Mouse (Mus musculus) forebrain, embryonic 11.5 days (tissue): ENCODE data around the gene Lin28a. TPM values are rescaled to one million over a fixed set of nuclear protein-coding genes. Genes with fewer than 3 reads are reported as not detected.

Source experiments
- ATAC-seq: fragments of 200-750 bp; cut with Nextera tagmentation; replicated peaks from 2 replicates; pipeline ENCODE4 v1.8.0; 2017; ENCODE audit warnings: moderate TSS enrichment; ENCODE audit not compliant: low FRiP score
- DNase-seq: peaks from one replicate; pipeline ENCODE4 v3.0.0-alpha.2; 2017; ENCODE audit warnings: low spot score
- H3K27ac ChIP-seq: fragments of 300-500 bp; sonication (generic); 2 replicates; pipeline ENCODE4 v1.5.1; 2014; ENCODE audit warnings: low read depth, low read length
- H3K27me3 ChIP-seq: fragments of 300-500 bp; sonication (generic); 2 replicates; pipeline ENCODE4 v1.6.1; 2014; ENCODE audit warnings: mild to moderate bottlenecking, low read length, mixed read lengths; ENCODE audit not compliant: control insufficient read depth, insufficient read depth
- H3K36me3 ChIP-seq: fragments of 300-500 bp; sonication (generic); 2 replicates; pipeline ENCODE4 v1.6.1; 2014; ENCODE audit warnings: mild to moderate bottlenecking, low read length, moderate library complexity, mixed read lengths; ENCODE audit not compliant: control insufficient read depth, insufficient read depth
- H3K4me1 ChIP-seq: fragments of 300-500 bp; sonication (generic); replicated peaks from 2 replicates; pipeline ENCODE4 v1.6.1; 2014; ENCODE audit warnings: low read length, mixed read lengths; ENCODE audit not compliant: control insufficient read depth, insufficient read depth
- H3K4me2 ChIP-seq: fragments of 300-500 bp; sonication (generic); 2 replicates; pipeline ENCODE4 v1.6.1; 2014; ENCODE audit warnings: low read depth, mild to moderate bottlenecking, low read length, moderate library complexity, mixed read lengths; ENCODE audit not compliant: severe bottlenecking
- H3K4me3 ChIP-seq: fragments of 300-500 bp; sonication (generic); 2 replicates; pipeline ENCODE4 v1.5.1; 2014; ENCODE audit warnings: low read depth, low read length
- H3K9ac ChIP-seq: fragments of 300-500 bp; sonication (generic); 2 replicates; pipeline ENCODE4 v1.6.1; 2014; ENCODE audit warnings: low read length
- H3K9me3 ChIP-seq: fragments of 300-500 bp; sonication (generic); 2 replicates; pipeline ENCODE4 v1.6.1; 2016; ENCODE audit warnings: low read length, mixed read lengths; ENCODE audit not compliant: control insufficient read depth
- WGBS: fragments of 180-500 bp; shearing (Covaris S2); extraction: QIAGEN DNeasy Blood & Tissue Kit; methylation state at CpG from one replicate; pipeline ENCODE4 v1.1.7; 2014; 5-methylcytosine and 5-hydroxymethylcytosine counted together
- polyA plus RNA-seq: library from polyadenylated mRNA; unstranded; fragments of >200 nt; fragmentation: Nextera tagmentation; extraction: Ambion mirVana; gene quantifications from 2 replicates; pipeline ENCODE4 v1.2.1, GENCODE M21; 2014

Gene Lin28a
- polyA plus RNA-seq, 1 experiment from 2014 or later = 2.3 TPM

GRCm38 (mm10) chr4:134035953-134036352, 17.3 kb upstream of the Lin28a start:
- Histone ChIP-seq H3K27ac (no peak overlapping the region), H3K36me3 (no peaks in the 10 kb centered on the region), H3K4me3 (no peak overlapping the region), H3K4me2 (0 out of 2 replicates have a peak overlapping the region, but pooled peaks have one; percentile 26), H3K27me3 (no peaks in the 10 kb centered on the region), H3K9me3 (no peaks in the 10 kb centered on the region), H3K4me1 (no peaks in the 10 kb centered on the region), H3K9ac (no peak overlapping the region)
- ATAC-seq = 0 out of 2 replicates have a peak, but pooled peaks have one; percentile 15
- peak; percentile 94 for DNase-seq
- WGBS = 4% methylated on average over 16 of the region's 16 CpGs

GRCm38 (mm10) chr4:134025802-134026201, 7.2 kb upstream of the Lin28a start:
- no peaks in the 10 kb centered on the region for H3K9me3 ChIP-seq
- H3K4me3 ChIP-seq = no peak overlapping the region
- no peaks in the 10 kb centered on the region for H3K27me3 ChIP-seq
- no peak for DNase-seq
- H3K27ac ChIP-seq = no peak overlapping the region
- no peaks in the 10 kb centered on the region for H3K4me1 ChIP-seq
- ATAC-seq = no peak
- 24% methylated on average over 9 of the region's 9 CpGs for WGBS
- no peaks in the 10 kb centered on the region for H3K36me3 ChIP-seq
- no peak overlapping the region for H3K9ac ChIP-seq
- H3K4me2 ChIP-seq = no peak overlapping the region

GRCm38 (mm10) chr4:134020621-134021020, 2.0 kb upstream of the Lin28a start:
- no peaks in the 10 kb centered on the region for H3K9me3 ChIP-seq
- ATAC-seq = no peak
- H3K36me3 ChIP-seq = no peaks in the 10 kb centered on the region
- DNase-seq = peak; percentile 88
- H3K27me3 ChIP-seq = no peaks in the 10 kb centered on the region
- WGBS = 4% methylated on average over 11 of the region's 11 CpGs
- H3K4me2 ChIP-seq = peak overlapping the region; percentile 68; the same call in 1 of the 2 replicates
- no peak overlapping the region for H3K4me3 ChIP-seq
- H3K4me1 ChIP-seq = peaks cover 32% of the 10 kb centered on the region
- H3K9ac ChIP-seq = no peak overlapping the region
- no peak overlapping the region for H3K27ac ChIP-seq

GRCm38 (mm10) chr4:134019641-134020351, 1.2 kb upstream of the Lin28a start:
- WGBS = 2% methylated on average over 16 of the region's 16 CpGs
- H3K27ac ChIP-seq = peak overlapping the region; percentile 87
- peak; percentile 55; the same call in 1 of the 2 replicates for ATAC-seq
- no peaks in the 10 kb centered on the region for H3K36me3 ChIP-seq
- peaks cover 35% of the 10 kb centered on the region for H3K4me1 ChIP-seq
- H3K27me3 ChIP-seq = no peaks in the 10 kb centered on the region
- H3K9ac ChIP-seq = peak overlapping the region; percentile 52
- peak; percentile 74 for DNase-seq
- no peaks in the 10 kb centered on the region for H3K9me3 ChIP-seq
- H3K4me3 ChIP-seq = peak overlapping the region; percentile 48
- peak overlapping the region; percentile 68 for H3K4me2 ChIP-seq

- Histone ChIP-seq H3K27me3 (no peaks in the 10 kb centered on the region), H3K27ac (peak overlapping the region; percentile 87), H3K36me3 (no peaks in the 10 kb centered on the region), H3K9me3 (no peaks in the 10 kb centered on the region), H3K4me2 (peak overlapping the region; percentile 68), H3K9ac (peak overlapping the region; percentile 52), H3K4me3 (peak overlapping the region; percentile 48), H3K4me1 (peaks cover 35% of the 10 kb centered on the region)
- peak; percentile 40 for ATAC-seq
- DNase-seq = peak; percentile 81
- 0% methylated on average over 7 of the region's 10 CpGs for WGBS
Measured at GRCm38 (mm10) chr4:134019210-134019609, 569 bp upstream of the Lin28a start.

GRCm38 (mm10) chr4:134018038-134018778, 433 bp downstream of the Lin28a start:
- no peaks in the 10 kb centered on the region for H3K27me3 ChIP-seq
- WGBS = under 1% methylated on average over 46 of the region's 46 CpGs
- H3K4me2 ChIP-seq = peak overlapping the region; percentile 68
- no peaks in the 10 kb centered on the region for H3K36me3 ChIP-seq
- H3K4me3 ChIP-seq = peak overlapping the region; percentile 48
- DNase-seq (peak; percentile 73), ATAC-seq (no peak; the same call in 1 of the 2 replicates)
- H3K9ac ChIP-seq = peak overlapping the region; percentile 63
- peaks cover 36% of the 10 kb centered on the region for H3K4me1 ChIP-seq
- peak overlapping the region; percentile 86 for H3K27ac ChIP-seq
- H3K9me3 ChIP-seq = no peaks in the 10 kb centered on the region

- DNase-seq (peak; percentile 74), ATAC-seq (no peak)
- no peaks in the 10 kb centered on the region for H3K9me3 ChIP-seq
- H3K27me3 ChIP-seq = no peaks in the 10 kb centered on the region
- H3K4me2 ChIP-seq = peak overlapping the region; percentile 68
- peak overlapping the region; percentile 48 for H3K4me3 ChIP-seq
- WGBS = under 1% methylated on average over 21 of the region's 21 CpGs
- H3K4me1 ChIP-seq = peaks cover 41% of the 10 kb centered on the region
- peak overlapping the region; percentile 86 for H3K27ac ChIP-seq
- H3K9ac ChIP-seq = peak overlapping the region; percentile 63
- no peaks in the 10 kb centered on the region for H3K36me3 ChIP-seq
Measured at GRCm38 (mm10) chr4:134017201-134017865, 1.3 kb downstream of the Lin28a start.

GRCm38 (mm10) chr4:134016767-134017166, 1.9 kb downstream of the Lin28a start:
- Histone ChIP-seq H3K9ac (peak overlapping the region; percentile 63), H3K4me3 (peak overlapping the region; percentile 48), H3K4me2 (peak overlapping the region; percentile 68), H3K27me3 (no peaks in the 10 kb centered on the region), H3K9me3 (no peaks in the 10 kb centered on the region), H3K36me3 (no peaks in the 10 kb centered on the region), H3K27ac (peak overlapping the region; percentile 86), H3K4me1 (peaks cover 47% of the 10 kb centered on the region)
- DNase-seq = peak; percentile 71
- ATAC-seq = no peak
- WGBS = 2% methylated on average over 8 of the region's 8 CpGs
